Mouse (Mus musculus) lung, embryonic 15.5 days (tissue): ENCODE data around the gene Iqcf4. TPM values are rescaled to one million over a fixed set of nuclear protein-coding genes. Genes with fewer than 3 reads are reported as not detected.

ENCODE experiments used
- ATAC-seq: fragments of 200-750 bp; cut with Nextera tagmentation; 2 replicates; pipeline ENCODE4 v1.8.0; 2017; ENCODE audit warnings: moderate number of reproducible peaks, borderline replicate concordance; ENCODE audit not compliant: low FRiP score, low TSS enrichment; ENCODE audit errors: extremely low read depth
- H3K27ac ChIP-seq: fragments of 300-500 bp; sonication (generic); 2 replicates; pipeline ENCODE4 v1.5.1; 2015; ENCODE audit warnings: moderate library complexity, mild to moderate bottlenecking, inconsistent platforms
- H3K27me3 ChIP-seq: fragments of 300-500 bp; sonication (generic); 2 replicates; pipeline ENCODE4 v1.6.1; 2015; ENCODE audit warnings: inconsistent platforms
- H3K36me3 ChIP-seq: fragments of 300-500 bp; sonication (generic); 2 replicates; pipeline ENCODE4 v1.6.1; 2015; ENCODE audit warnings: inconsistent platforms
- H3K4me1 ChIP-seq: fragments of 300-500 bp; sonication (generic); 2 replicates; pipeline ENCODE4 v1.6.1; 2015; ENCODE audit warnings: inconsistent platforms
- H3K4me2 ChIP-seq: fragments of 300-500 bp; sonication (generic); 2 replicates; pipeline ENCODE4 v1.6.1; 2015; ENCODE audit warnings: inconsistent platforms, mild to moderate bottlenecking, moderate library complexity
- H3K4me3 ChIP-seq: fragments of 300-500 bp; sonication (generic); 2 replicates; pipeline ENCODE4 v1.5.1; 2015; ENCODE audit warnings: mild to moderate bottlenecking, inconsistent platforms
- H3K9ac ChIP-seq: fragments of 300-500 bp; sonication (generic); 2 replicates; pipeline ENCODE4 v1.6.1; 2015; ENCODE audit warnings: inconsistent platforms
- H3K9me3 ChIP-seq: fragments of 300-500 bp; sonication (generic); 2 replicates; pipeline ENCODE4 v1.6.1; 2016; ENCODE audit warnings: inconsistent platforms
- WGBS: fragments of 180-500 bp; shearing (Covaris S2); methylation state at CpG from one replicate; pipeline ENCODE4 v1.1.7; 2015; 5-methylcytosine and 5-hydroxymethylcytosine counted together
- polyA plus RNA-seq: library from polyadenylated mRNA; unstranded; fragments of >200 nt; fragmentation: Nextera tagmentation; extraction: Ambion mirVana; gene quantifications from 2 replicates; pipeline ENCODE4 v1.2.1, GENCODE M21; 2015

The Iqcf4 gene
- polyA plus RNA-seq, 1 experiment from 2014 or later: not detected

DNA sequence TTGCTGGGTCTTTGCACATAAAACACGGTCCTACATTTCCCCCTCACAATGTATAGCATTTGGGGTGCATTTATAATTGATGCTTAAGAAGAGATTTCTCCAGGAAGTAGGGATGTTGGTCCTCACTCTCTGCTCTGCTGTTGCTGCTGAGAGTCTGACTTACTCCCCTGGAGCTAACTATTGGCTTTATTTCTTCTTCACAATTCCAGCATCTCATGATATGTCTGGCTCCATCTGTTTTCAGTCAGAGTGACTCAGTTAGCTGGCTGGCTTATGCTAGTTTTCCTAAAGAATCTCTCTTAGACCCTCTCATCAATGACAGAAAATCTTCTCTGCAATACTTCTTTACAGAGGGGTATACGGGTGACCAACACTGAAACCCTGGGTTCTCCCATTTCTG lies 5.3 kb upstream of the Iqcf4 start:
- Histone ChIP-seq H3K27me3 (no peaks in the 10 kb centered on the region), H3K4me1 (no peaks in the 10 kb centered on the region), H3K36me3 (no peaks in the 10 kb centered on the region), H3K9ac (no peak overlapping the region), H3K4me3 (no peak overlapping the region), H3K9me3 (no peaks in the 10 kb centered on the region), H3K4me2 (no peak overlapping the region), H3K27ac (no peak overlapping the region)
- WGBS: 74% methylated on average over 2 of the region's 2 CpGs
- no peak for ATAC-seq

DNA sequence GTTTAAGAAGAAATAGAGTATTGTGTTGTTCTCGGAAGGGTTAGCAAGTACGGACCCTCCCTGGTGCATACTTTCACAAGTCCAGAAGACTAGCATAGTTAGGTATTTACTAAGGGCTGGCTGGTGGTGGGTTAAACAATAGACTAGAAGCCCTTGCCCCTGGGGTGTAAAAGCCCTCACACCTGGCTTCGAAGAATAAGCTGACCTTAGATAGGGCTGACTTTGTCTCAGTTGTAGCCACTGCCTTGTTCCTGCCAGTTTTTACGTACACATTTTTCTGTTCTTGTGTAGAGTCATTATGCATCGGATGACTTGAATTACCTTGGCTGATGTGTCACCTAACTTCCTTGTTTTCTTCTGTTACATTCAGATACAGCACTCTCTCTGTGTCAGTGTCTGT lies 2.6 kb upstream of the Iqcf4 start:
- Histone ChIP-seq H3K4me3 (no peak overlapping the region), H3K27me3 (no peaks in the 10 kb centered on the region), H3K9me3 (no peaks in the 10 kb centered on the region), H3K4me2 (no peak overlapping the region), H3K9ac (no peak overlapping the region), H3K4me1 (no peaks in the 10 kb centered on the region), H3K36me3 (no peaks in the 10 kb centered on the region), H3K27ac (no peak overlapping the region)
- WGBS: 85% methylated on average over 5 of the region's 5 CpGs
- ATAC-seq: no peak

DNA sequence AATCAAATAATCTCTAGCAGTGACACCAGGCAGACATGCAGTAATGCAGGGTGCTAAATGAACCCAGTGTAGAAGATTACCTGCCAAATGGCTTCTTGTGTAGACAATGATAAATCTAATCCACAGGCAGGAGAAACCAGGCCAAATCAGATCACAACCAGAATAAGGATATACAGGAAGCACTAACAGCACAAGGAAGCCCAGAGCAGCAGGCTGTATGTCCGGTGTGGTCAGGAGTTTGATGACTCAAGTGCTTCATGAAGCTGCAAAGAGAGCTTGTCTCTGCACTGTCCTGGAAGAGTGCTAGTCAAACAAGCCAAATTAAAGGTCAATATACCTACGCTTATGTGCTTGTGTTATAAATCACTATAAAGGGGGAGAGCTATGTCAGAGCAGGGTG lies 1.4 kb upstream of the Iqcf4 start:
- ATAC-seq: no peak
- WGBS: 57% methylated on average over 2 of the region's 2 CpGs

DNA sequence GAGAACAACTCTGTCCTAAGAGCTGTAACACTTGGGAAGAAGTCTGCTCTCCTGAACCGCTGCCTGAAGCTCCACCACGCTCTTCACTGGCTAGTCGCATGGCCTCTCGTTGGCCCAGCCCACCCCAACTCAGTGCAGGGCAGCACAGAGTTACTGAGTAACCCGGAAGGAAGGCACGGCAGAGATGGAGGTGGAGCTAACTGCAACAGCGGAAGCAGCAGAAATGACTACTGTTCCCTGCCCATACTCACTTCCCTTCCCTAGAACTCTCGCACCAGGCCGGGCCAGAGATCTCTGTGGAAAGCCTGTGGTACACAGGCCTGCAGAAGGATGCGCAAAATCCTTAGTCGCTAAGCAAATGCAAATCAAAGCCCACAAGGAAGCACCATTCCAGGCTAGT lies 4.4 kb downstream of the Iqcf4 start:
- no peak overlapping the region for H3K4me2 ChIP-seq
- 47% methylated on average over 11 of the region's 11 CpGs for WGBS

More for the DNA sequence above, 1.4 kb upstream of the Iqcf4 start:
- Histone ChIP-seq H3K9me3 (no peaks in the 10 kb centered on the region), H3K36me3 (no peaks in the 10 kb centered on the region), H3K27me3 (no peaks in the 10 kb centered on the region), H3K4me3 (no peak overlapping the region), H3K27ac (no peak overlapping the region), H3K4me1 (no peaks in the 10 kb centered on the region), H3K9ac (no peak overlapping the region), H3K4me2 (no peak overlapping the region)

DNA sequence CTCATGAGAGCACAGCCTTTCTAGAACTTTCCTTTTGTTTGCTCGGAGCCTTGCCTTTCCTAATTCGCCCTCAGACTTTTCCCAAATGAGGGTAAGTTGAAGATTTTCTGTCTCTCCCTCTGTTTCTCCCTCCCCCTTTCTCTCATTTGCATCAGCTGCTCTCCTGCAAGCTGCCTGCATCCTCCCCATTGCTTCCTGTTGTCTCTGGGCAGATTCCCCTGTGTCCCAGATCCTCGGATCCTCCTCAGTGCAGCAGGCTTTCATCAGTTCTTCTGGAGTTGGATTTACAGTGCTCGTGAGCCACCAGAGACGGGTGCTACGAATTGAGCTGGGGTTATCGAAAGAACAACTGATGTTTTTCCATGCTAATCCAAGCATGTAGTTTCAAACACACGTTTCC lies 6.8 kb downstream of the Iqcf4 start:
- 77% methylated on average over 8 of the region's 8 CpGs for WGBS

More for the DNA sequence above, 4.4 kb downstream of the Iqcf4 start:
- Histone ChIP-seq H3K9ac (no peak overlapping the region), H3K27ac (no peak overlapping the region), H3K27me3 (no peaks in the 10 kb centered on the region), H3K36me3 (no peaks in the 10 kb centered on the region), H3K4me1 (no peaks in the 10 kb centered on the region), H3K4me3 (no peak overlapping the region), H3K9me3 (no peaks in the 10 kb centered on the region)
- 0 out of 2 replicates have a peak, but pooled peaks have one; percentile 27 for ATAC-seq

DNA sequence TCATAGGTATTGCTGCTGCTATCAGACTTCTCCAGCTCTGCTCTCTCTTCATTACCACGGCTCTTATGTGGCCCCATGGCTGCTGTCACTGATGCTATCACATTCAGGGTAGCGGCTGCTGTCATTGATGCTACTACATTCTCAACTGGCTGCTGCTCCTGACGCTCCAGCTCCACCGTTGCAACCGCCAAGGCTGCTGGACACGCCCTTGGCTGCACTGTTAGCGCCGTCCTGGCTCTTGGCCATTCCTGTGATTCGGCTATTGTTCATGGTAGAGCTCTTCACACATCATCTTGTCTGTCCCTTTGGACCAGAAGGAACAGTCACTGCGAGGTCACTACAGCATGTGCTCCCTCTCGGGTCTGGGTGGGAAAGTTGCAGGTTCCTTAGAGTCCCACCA lies 8.5 kb downstream of the Iqcf4 start:
- no peaks in the 10 kb centered on the region for H3K36me3 ChIP-seq
- ATAC-seq: no peak
- H3K27me3 ChIP-seq: no peaks in the 10 kb centered on the region
- H3K9ac ChIP-seq: no peak overlapping the region
- H3K27ac ChIP-seq: no peak overlapping the region
- no peaks in the 10 kb centered on the region for H3K4me1 ChIP-seq
- no peak overlapping the region for H3K4me2 ChIP-seq
- H3K9me3 ChIP-seq: no peaks in the 10 kb centered on the region
- WGBS: 81% methylated on average over 11 of the region's 11 CpGs
- H3K4me3 ChIP-seq: no peak overlapping the region

More for the DNA sequence above, 6.8 kb downstream of the Iqcf4 start:
- H3K4me1 ChIP-seq: no peaks in the 10 kb centered on the region
- no peak overlapping the region for H3K27ac ChIP-seq
- no peak overlapping the region for H3K4me3 ChIP-seq
- H3K4me2 ChIP-seq: no peak overlapping the region
- no peak overlapping the region for H3K9ac ChIP-seq
- no peaks in the 10 kb centered on the region for H3K27me3 ChIP-seq
- no peaks in the 10 kb centered on the region for H3K9me3 ChIP-seq
- no peaks in the 10 kb centered on the region for H3K36me3 ChIP-seq
- ATAC-seq: no peak

DNA sequence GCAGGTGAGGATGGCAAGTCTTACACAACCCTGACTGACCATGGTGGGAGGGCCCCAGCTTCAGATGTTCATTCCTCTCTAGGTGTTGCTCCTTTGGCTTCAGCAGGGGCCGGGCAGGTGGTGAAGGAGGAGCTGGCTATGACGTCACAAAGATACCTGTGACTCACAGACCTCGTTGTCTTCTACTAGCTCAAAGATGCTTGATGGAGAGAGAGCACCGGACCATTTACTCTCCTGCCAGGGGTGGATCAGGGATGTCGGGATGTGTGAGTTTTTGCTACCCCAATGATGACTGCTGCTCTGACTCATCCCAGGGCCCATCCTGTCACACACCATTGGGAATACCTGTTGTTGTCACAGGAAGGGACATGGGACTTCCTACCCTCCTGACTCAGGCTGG lies 9.3 kb downstream of the Iqcf4 start, which contains the start of gene Iqcf3:
Iqcf3 (minus strand) TSS at position 101 of the 400 bp plus-strand sequence.
- WGBS: 78% methylated on average over 5 of the region's 5 CpGs
- no peak within 1 kb of the TSS for H3K27ac ChIP-seq
- H3K9me3 ChIP-seq: no peaks in the 10 kb centered on the region
- H3K27me3 ChIP-seq: no peaks in the 10 kb centered on the region
- no peak within 1 kb of the TSS for H3K4me3 ChIP-seq
- no peaks in the 10 kb centered on the region for H3K36me3 ChIP-seq
- H3K9ac ChIP-seq: no peak within 1 kb of the TSS
- no peak for ATAC-seq
- H3K4me1 ChIP-seq: no peaks in the 10 kb centered on the region
- H3K4me2 ChIP-seq: no peak within 1 kb of the TSS

DNA sequence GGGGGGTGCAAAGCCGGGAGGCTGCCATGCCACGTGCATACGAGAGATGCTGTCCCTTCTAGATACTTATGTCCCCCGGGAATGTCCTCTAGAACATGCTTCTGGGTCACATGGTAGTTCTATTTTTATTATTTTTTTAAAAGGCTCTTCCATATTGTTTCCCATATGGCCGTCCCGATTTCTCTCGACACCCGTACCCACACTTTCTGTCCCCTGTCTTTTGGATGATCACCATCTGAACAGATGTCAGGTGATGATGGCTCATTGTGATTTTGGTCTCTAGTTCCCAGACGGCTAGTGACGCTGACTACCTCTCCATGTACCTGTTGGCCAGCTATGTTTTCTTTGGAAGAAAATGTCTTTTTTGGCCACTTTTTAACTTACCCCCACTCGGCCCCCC lies 35.8 kb downstream of the Iqcf4 start:
- ATAC-seq: no peak
- no peak overlapping the region for H3K9ac ChIP-seq
- H3K27ac ChIP-seq: no peak overlapping the region
- H3K4me1 ChIP-seq: no peaks in the 10 kb centered on the region
- H3K4me2 ChIP-seq: no peak overlapping the region
- no peaks in the 10 kb centered on the region for H3K9me3 ChIP-seq
- 81% methylated on average over 11 of the region's 11 CpGs for WGBS
- no peaks in the 10 kb centered on the region for H3K36me3 ChIP-seq
- no peak overlapping the region for H3K4me3 ChIP-seq
- no peaks in the 10 kb centered on the region for H3K27me3 ChIP-seq

DNA sequence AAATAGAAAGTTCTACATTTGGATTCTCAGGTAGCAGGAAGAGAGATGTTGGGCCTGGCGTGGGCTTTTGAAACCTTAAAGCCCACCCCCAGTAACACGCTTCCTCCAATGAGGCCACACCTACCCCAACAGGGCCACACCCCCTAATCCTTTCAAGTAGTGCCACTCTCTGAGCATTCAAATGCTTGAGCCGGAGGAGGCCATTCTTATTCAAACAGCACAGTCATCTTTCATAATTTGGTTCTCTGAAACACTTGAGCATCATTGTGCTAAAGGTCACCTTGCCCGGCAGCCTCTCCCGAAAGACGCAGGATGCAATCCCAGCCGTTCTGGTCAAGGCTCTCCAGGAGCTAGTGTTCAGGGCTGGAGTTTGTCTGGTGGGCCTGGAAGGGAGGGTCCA lies 36.5 kb downstream of the Iqcf4 start:
- H3K4me2 ChIP-seq: no peak overlapping the region
- WGBS: 87% methylated on average over 7 of the region's 7 CpGs
- H3K36me3 ChIP-seq: no peaks in the 10 kb centered on the region
- no peak overlapping the region for H3K9ac ChIP-seq
- H3K27ac ChIP-seq: no peak overlapping the region
- H3K27me3 ChIP-seq: no peaks in the 10 kb centered on the region
- no peaks in the 10 kb centered on the region for H3K9me3 ChIP-seq
- no peaks in the 10 kb centered on the region for H3K4me1 ChIP-seq
- ATAC-seq: no peak
- no peak overlapping the region for H3K4me3 ChIP-seq

DNA sequence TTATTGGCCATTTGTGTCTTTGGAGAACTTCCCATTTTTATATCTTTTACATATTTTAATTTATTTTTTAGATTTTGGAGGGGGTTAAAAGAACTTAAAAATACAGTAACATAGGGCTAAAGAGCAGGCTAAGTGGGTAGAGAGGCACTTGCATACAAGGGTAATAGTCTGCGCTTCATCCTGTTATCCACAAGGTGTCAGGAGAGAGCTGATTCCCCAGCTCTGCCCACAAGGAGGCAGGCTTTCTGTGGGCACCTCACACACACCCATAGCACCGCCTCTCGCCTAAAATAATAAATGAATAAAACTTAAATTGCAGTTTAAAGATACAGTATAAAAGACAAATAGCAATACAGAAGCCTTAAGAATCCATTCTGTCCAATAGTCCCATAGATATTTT lies 39.0 kb downstream of the Iqcf4 start:
- Histone ChIP-seq H3K9ac (no peak overlapping the region), H3K4me3 (no peak overlapping the region), H3K36me3 (no peaks in the 10 kb centered on the region), H3K27me3 (no peaks in the 10 kb centered on the region), H3K9me3 (no peaks in the 10 kb centered on the region), H3K4me1 (no peaks in the 10 kb centered on the region), H3K27ac (no peak overlapping the region), H3K4me2 (no peak overlapping the region)
- ATAC-seq: no peak
- WGBS: 18% methylated on average over 3 of the region's 3 CpGs

DNA sequence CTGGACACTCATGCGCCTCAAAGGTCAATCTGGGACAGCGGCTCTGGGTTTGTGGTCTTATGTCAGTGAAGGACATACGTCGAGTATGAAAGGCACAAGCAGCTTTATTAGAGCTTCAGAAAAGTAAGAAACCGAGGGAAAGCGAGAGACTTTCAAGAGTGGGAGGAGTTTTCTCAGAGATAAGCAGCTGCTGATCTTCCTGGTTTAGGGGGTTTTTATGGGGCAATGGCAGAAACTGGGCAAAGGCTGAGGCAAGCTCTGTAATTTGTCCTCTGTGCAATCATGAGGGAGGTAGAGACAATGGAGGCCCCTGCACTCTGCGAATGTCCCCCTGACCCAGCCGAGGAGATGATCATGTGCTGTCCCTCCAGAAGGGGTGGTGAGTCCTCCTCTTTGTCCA lies 50.9 kb downstream of the Iqcf4 start:
- no peak overlapping the region for H3K27ac ChIP-seq
- H3K9me3 ChIP-seq: no peaks in the 10 kb centered on the region
- H3K27me3 ChIP-seq: no peaks in the 10 kb centered on the region
- no peaks in the 10 kb centered on the region for H3K4me1 ChIP-seq
- ATAC-seq: no peak
- no peaks in the 10 kb centered on the region for H3K36me3 ChIP-seq
- 47% methylated on average over 8 of the region's 8 CpGs for WGBS
- H3K4me2 ChIP-seq: no peak overlapping the region
- H3K9ac ChIP-seq: no peak overlapping the region
- no peak overlapping the region for H3K4me3 ChIP-seq

DNA sequence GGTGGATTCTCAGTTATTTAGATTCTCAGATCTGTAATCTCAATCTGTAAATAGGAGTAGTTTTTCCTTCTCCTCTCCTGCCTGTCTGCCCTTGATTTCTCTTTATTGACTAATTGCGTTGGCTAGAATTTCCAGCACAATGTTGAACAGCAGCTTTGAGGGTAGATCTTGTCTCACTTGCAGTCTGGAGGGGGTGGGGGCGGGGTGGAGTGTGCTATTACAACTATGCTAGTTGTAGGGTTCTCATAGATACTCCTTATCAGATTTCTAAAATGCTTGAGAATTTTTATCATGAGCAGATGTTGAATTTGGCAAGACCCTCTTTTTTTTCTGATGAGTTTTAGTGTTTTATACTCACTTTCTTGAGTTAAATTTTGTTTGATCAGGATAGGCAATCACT lies 51.4 kb downstream of the Iqcf4 start:
- H3K9me3 ChIP-seq: no peaks in the 10 kb centered on the region
- no peak overlapping the region for H3K4me2 ChIP-seq
- no peak overlapping the region for H3K27ac ChIP-seq
- no peak for ATAC-seq
- H3K4me1 ChIP-seq: no peaks in the 10 kb centered on the region
- H3K4me3 ChIP-seq: no peak overlapping the region
- H3K9ac ChIP-seq: no peak overlapping the region
- 53% methylated on average over 2 of the region's 2 CpGs for WGBS
- H3K36me3 ChIP-seq: no peaks in the 10 kb centered on the region
- H3K27me3 ChIP-seq: no peaks in the 10 kb centered on the region
